Mouse (Mus musculus): ENCODE measurements around the gene Mttp. TPM values are rescaled to one million over a fixed set of nuclear protein-coding genes. Genes with fewer than 3 reads are reported as not detected.

Gene Mttp
- total and polyA plus RNA-seq, 3 experiments: 2.5 to 4.4 TPM; not detected in 1

GRCm38 (mm10) chr3:138119444-138120105 lies 25.2 kb downstream of the Mttp start:
- no peak overlapping the region for H3K9ac ChIP-seq (ENCODE audit: control insufficient read depth, low read depth, low read length, poor library complexity, severe bottlenecking)
- H3K9me3 ChIP-seq (replicated peaks; ENCODE audit: insufficient read depth, low read length): no peaks in the 10 kb centered on the region
- TF ChIP-seq UBTF (IDR thresholded peaks at IDR 0.05; ENCODE audit: borderline replicate concordance, insufficient read depth, low read depth, low read length) (no peak), RCOR1 (IDR thresholded peaks at IDR 0.05; ENCODE audit: low read depth, low read length) (no peak), POLR2AphosphoS5 (IDR thresholded peaks at IDR 0.05; ENCODE audit: borderline replicate concordance, low read depth, low read length) (no peak), HCFC1 (IDR thresholded peaks at IDR 0.05; ENCODE audit: low read depth, low read length) (no peak), ZMIZ1 (IDR thresholded peaks at IDR 0.05; ENCODE audit: low read depth, low read length) (no peak), SMC3 (IDR thresholded peaks at IDR 0.05; ENCODE audit: low read depth, low read length) (no peak), BHLHE40 (IDR thresholded peaks at IDR 0.05; ENCODE audit: borderline replicate concordance, low read depth, low read length) (no peak), MYB (IDR thresholded peaks at IDR 0.05; ENCODE audit: low read depth, low read length) (no peak), MAZ (IDR thresholded peaks at IDR 0.05; ENCODE audit: low read depth, low read length) (no peak), ZC3H11A (IDR thresholded peaks at IDR 0.05; ENCODE audit: low read depth, low read length) (no peak), MAX (IDR thresholded peaks at IDR 0.05; ENCODE audit: low read length) (no peak)
- H3K4me1 ChIP-seq (ENCODE audit: control insufficient read depth in 1 of 2, insufficient read depth in 2 of 2, low read length in 2 of 2): no peaks in the 10 kb centered on the region
- H3K36me3 ChIP-seq (ENCODE audit: control insufficient read depth in 1 of 2, insufficient read depth in 2 of 2, low read length in 2 of 2): no peaks in the 10 kb centered on the region
- no peak overlapping the region for H3K4me3 ChIP-seq (ENCODE audit: control insufficient read depth in 1 of 2, insufficient read depth in 1 of 2, low read depth in 2 of 2, low read length in 2 of 2)
- H3K79me2 ChIP-seq (ENCODE audit: control insufficient read depth, insufficient read depth, low read length, poor library complexity): no peaks in the 10 kb centered on the region
- no peak overlapping the region for H3K27ac ChIP-seq (ENCODE audit: control insufficient read depth, low read depth, low read length)
- no peak for DNase-seq (ENCODE audit: low read depth, low spot score)
- no peaks in the 10 kb centered on the region for H3K27me3 ChIP-seq (ENCODE audit: control insufficient read depth in 1 of 2, insufficient read depth in 2 of 2, low read length in 2 of 2)

GRCm38 (mm10) chr3:138118831-138119230 lies 25.9 kb downstream of the Mttp start:
- no peaks in the 10 kb centered on the region for H3K27me3 ChIP-seq (ENCODE audit: control insufficient read depth in 1 of 2, insufficient read depth in 2 of 2, low read length in 2 of 2)
- no peak for TF ChIP-seq POLR2AphosphoS2 (IDR thresholded peaks at IDR 0.05; ENCODE audit: low read length)
- TF ChIP-seq ZNF384 (IDR thresholded peaks at IDR 0.05; ENCODE audit: low read depth, low read length): no peak
- TF ChIP-seq SMC3 (IDR thresholded peaks at IDR 0.05; ENCODE audit: low read depth, low read length): no peak
- no peak for TF ChIP-seq E2F4 (IDR thresholded peaks at IDR 0.05; ENCODE audit: borderline replicate concordance, low read depth, low read length)
- TF ChIP-seq EP300 (IDR thresholded peaks at IDR 0.05; ENCODE audit: low read depth in 1 of 2, low read length in 2 of 2): no peak
- TF ChIP-seq CHD2 (IDR thresholded peaks at IDR 0.05; ENCODE audit: low read length): no peak
- no peak for TF ChIP-seq NRF1 (IDR thresholded peaks at IDR 0.05; ENCODE audit: insufficient read depth, low read depth, low read length, poor library complexity, severe bottlenecking)
- TF ChIP-seq MAZ (IDR thresholded peaks at IDR 0.05; ENCODE audit: low read depth, low read length): no peak
- TF ChIP-seq MYB (IDR thresholded peaks at IDR 0.05; ENCODE audit: low read depth, low read length): no peak
- no peak for TF ChIP-seq ZC3H11A (IDR thresholded peaks at IDR 0.05; ENCODE audit: low read depth, low read length)
- no peak for TF ChIP-seq CHD1 (IDR thresholded peaks at IDR 0.05; ENCODE audit: low read depth, low read length)
- TF ChIP-seq ELF1 (IDR thresholded peaks at IDR 0.05; ENCODE audit: low read depth, low read length): no peak
- TF ChIP-seq MXI1 (IDR thresholded peaks at IDR 0.05; ENCODE audit: low read depth, low read length): no peak
- TF ChIP-seq RAD21 (IDR thresholded peaks at IDR 0.05; ENCODE audit: low read depth, low read length): no peak
- TF ChIP-seq TCF12 (IDR thresholded peaks at IDR 0.05; ENCODE audit: low read depth, low read length): no peak
- TF ChIP-seq TBP (IDR thresholded peaks at IDR 0.05; ENCODE audit: low read depth, low read length): no peak
- TF ChIP-seq HCFC1 (IDR thresholded peaks at IDR 0.05; ENCODE audit: low read depth, low read length): no peak
- TF ChIP-seq MYC (IDR thresholded peaks at IDR 0.05; ENCODE audit: low read depth, low read length): no peak
- no peaks in the 10 kb centered on the region for H3K9me3 ChIP-seq (replicated peaks; ENCODE audit: insufficient read depth, low read length)
- H3K9ac ChIP-seq (ENCODE audit: control insufficient read depth, low read depth, low read length, poor library complexity, severe bottlenecking): no peak overlapping the region
- H3K27ac ChIP-seq (ENCODE audit: control insufficient read depth, low read depth, low read length): no peak overlapping the region
- no peaks in the 10 kb centered on the region for H3K4me1 ChIP-seq (ENCODE audit: control insufficient read depth in 1 of 2, insufficient read depth in 2 of 2, low read length in 2 of 2)
- H3K79me2 ChIP-seq (ENCODE audit: control insufficient read depth, insufficient read depth, low read length, poor library complexity): no peaks in the 10 kb centered on the region
- no peak for DNase-seq (ENCODE audit: low read depth, low spot score)
- H3K4me3 ChIP-seq (ENCODE audit: control insufficient read depth in 1 of 2, insufficient read depth in 1 of 2, low read depth in 2 of 2, low read length in 2 of 2): no peak overlapping the region
- H3K36me3 ChIP-seq (ENCODE audit: control insufficient read depth in 1 of 2, insufficient read depth in 2 of 2, low read length in 2 of 2): no peaks in the 10 kb centered on the region

All from MEL (cell line).